Mouse (Mus musculus) lung, adult 2 months (tissue): ENCODE measurements around the gene Onecut3.

Experiments
- CTCF ChIP-seq: fragments of 200-500 bp; IDR thresholded peaks from 2 replicates; pipeline ENCODE4 v1.5.1; 2011; ENCODE audit warnings: mild to moderate bottlenecking, low read length, control low read depth; ENCODE audit not compliant: insufficient read depth
- POLR2A ChIP-seq: fragments of 200-500 bp; IDR thresholded peaks from 2 replicates; pipeline ENCODE4 v1.6.1; 2011; ENCODE audit warnings: low read depth, mild to moderate bottlenecking, control low read depth, low read length, borderline replicate concordance; ENCODE audit errors: extremely low read depth

- TF ChIP-seq CTCF (no peak), POLR2A (no peak)
These were observed 33.3 kb upstream of the Onecut3 start for GRCm38 (mm10) chr10:80461346-80461745.
